Mouse (Mus musculus): Measurements from ENCODE around the gene Ubxn4. TPM values are rescaled to one million over a fixed set of nuclear protein-coding genes. Genes with fewer than 3 reads are reported as not detected.

Gene Ubxn4
- polyA plus RNA-seq, 1 experiment from 2014 or later, result 56.8 TPM

DNA sequence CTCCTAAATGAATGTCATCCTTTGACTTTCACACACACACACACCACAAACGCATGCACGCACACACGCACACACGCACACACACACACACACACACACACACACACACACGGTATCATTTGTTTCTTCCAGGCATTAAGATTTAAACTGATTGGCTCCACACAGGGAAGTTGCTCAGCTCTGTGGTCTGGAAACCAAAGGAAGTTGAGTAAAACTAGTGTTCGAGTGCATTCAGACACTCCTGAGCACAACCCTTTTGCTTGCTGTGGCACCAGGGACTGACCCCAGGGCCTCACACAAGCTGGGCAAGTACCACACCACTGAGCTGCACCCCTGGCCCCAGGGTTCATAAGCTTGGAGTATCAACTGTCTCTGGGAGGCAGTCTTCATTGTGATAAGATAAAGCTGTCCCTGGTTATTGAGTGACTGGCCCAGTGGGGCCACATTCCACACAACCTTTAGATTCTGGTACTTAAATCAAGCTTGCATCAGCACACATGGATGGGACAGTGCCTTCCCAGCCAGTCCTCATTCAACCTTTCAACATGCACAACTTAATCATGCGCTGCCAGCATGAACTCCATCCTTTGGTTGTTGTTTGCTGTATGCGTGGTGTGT is 79.4 kb downstream of the Ubxn4 start:
- no peaks in the 10 kb centered on the region for H3K4me1 ChIP-seq
- no peak overlapping the region for H3K4me3 ChIP-seq
- no peak overlapping the region for H3K27ac ChIP-seq (replicated peaks)
- no peak for DNase-seq (ENCODE audit: low spot score)
- H3K9me3 ChIP-seq, result no peaks in the 10 kb centered on the region
- H3K27me3 ChIP-seq (replicated peaks; ENCODE audit: low read depth, poor library complexity, severe bottlenecking), result no peaks in the 10 kb centered on the region
- 86% methylated on average over 8 of the region's 8 CpGs for WGBS
- peaks cover 48% of the 10 kb centered on the region for H3K36me3 ChIP-seq (replicated peaks)

GRCm38 (mm10) chr1:128324776-128325175 is 81.0 kb downstream of the Ubxn4 start:
- H3K9me3 ChIP-seq, result no peaks in the 10 kb centered on the region
- 84% methylated on average over 2 of the region's 2 CpGs for WGBS
- DNase-seq (ENCODE audit: low spot score), result no peak
- no peaks in the 10 kb centered on the region for H3K27me3 ChIP-seq (replicated peaks; ENCODE audit: low read depth, poor library complexity, severe bottlenecking)
- peaks cover 64% of the 10 kb centered on the region for H3K36me3 ChIP-seq (replicated peaks)
- H3K27ac ChIP-seq (replicated peaks), result no peak overlapping the region
- H3K4me1 ChIP-seq, result no peaks in the 10 kb centered on the region
- no peak overlapping the region for H3K4me3 ChIP-seq

DNA sequence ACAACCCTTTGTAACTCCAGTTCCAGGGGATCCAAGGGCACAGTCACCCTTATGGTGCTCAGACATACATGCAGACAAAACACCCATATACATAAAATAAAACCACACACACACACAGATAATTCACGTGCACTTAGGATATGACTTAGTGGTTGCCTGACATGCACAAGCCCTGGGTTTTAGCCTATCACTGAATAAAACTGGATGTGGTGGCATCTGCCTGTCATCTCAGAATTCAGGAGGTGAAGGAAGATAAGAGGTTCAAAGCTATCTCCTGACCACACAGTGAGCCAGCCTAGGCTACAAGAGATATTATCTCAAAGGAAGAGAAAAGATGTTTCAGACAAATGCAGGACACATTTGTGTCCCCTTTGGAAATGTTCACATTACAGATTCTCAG is 83.4 kb downstream of the Ubxn4 start:
- no peak overlapping the region for H3K4me3 ChIP-seq
- H3K27ac ChIP-seq (replicated peaks), result no peak overlapping the region
- H3K36me3 ChIP-seq (replicated peaks), result peaks cover 88% of the 10 kb centered on the region
- no peaks in the 10 kb centered on the region for H3K27me3 ChIP-seq (replicated peaks; ENCODE audit: low read depth, poor library complexity, severe bottlenecking)
- DNase-seq (ENCODE audit: low spot score), result no peak
- 88% methylated on average over 1 of the region's 1 CpGs for WGBS
- no peaks in the 10 kb centered on the region for H3K9me3 ChIP-seq
- no peaks in the 10 kb centered on the region for H3K4me1 ChIP-seq

DNA sequence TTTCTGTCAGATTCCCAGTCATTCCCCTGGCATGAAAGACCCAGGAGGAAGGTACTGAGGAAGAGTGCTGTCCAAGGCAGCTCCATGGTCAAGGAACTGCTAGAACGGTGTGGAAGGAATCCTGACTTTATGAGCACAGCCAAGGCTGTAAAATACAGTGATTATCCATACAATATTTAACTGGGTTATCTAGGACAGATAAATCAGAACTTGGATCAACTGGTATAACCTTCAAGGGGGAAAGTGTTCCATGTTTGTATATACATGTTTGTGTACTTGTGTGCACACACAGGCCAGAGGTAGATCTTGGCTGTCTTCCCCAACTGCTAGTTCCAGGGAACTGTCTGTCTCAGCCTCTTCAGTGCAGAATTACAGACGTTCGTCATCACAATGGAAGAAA is 84.5 kb downstream of the Ubxn4 start, which contains the start of gene Lct:
Gene Lct (minus strand): TSS at position 101 of the 400 bp plus-strand sequence.
- no peak within 1 kb of the TSS for H3K27ac ChIP-seq (replicated peaks)
- H3K9me3 ChIP-seq, result no peaks in the 10 kb centered on the region
- no peak for DNase-seq (ENCODE audit: low spot score)
- 86% methylated on average over 3 of the region's 3 CpGs for WGBS
- no peaks in the 10 kb centered on the region for H3K27me3 ChIP-seq (replicated peaks; ENCODE audit: low read depth, poor library complexity, severe bottlenecking)
- no peaks in the 10 kb centered on the region for H3K4me1 ChIP-seq
- H3K4me3 ChIP-seq, result no peak within 1 kb of the TSS
- peaks cover 93% of the 10 kb centered on the region for H3K36me3 ChIP-seq (replicated peaks)

MicroRNAs encoded within 50 kb of the gene (microRNA counts, 519-probe panel; counts per million panel counts)
- 1,118 counts per million, percentile 57 among the panel's probes with 10 or more counts for microRNA mmu-miR-128

Small RNA genes lying within 50 kb of the gene (microRNA-seq; reads per million reads assigned to microRNA genes)
- 78.7 reads per million, percentile 46 among the genes with 10 or more reads in this experiment for gene Mir128-1

Other genes with a start within 250 kb of the Ubxn4 start
- gene Zranb3, start 140.9 kb upstream of the Ubxn4 start, polyA plus RNA-seq (2016; fragmentation: Nextera tagmentation; extraction: Ambion mirVana), result 14.9 and 15.8 TPM in 2 replicates
- gene R3hdm1, start 140.7 kb upstream of the Ubxn4 start, polyA plus RNA-seq (2016; fragmentation: Nextera tagmentation; extraction: Ambion mirVana), result 81.0 and 83.9 TPM in 2 replicates
- gene Lct, start 84.4 kb downstream of the Ubxn4 start, polyA plus RNA-seq (2016; fragmentation: Nextera tagmentation; extraction: Ambion mirVana), result 0.31 and 0.55 TPM in 2 replicates
- 308 and 329 TPM in 2 replicates for gene Mcm6, start 115.7 kb downstream of the Ubxn4 start, polyA plus RNA-seq (2016; fragmentation: Nextera tagmentation; extraction: Ambion mirVana)
- gene Dars, start 173.4 kb downstream of the Ubxn4 start, polyA plus RNA-seq (2016; fragmentation: Nextera tagmentation; extraction: Ambion mirVana), result 168 and 182 TPM in 2 replicates

Data from embryonic facial prominence, embryonic 10.5 days (tissue).